Mouse (Mus musculus) E14TG2a.4 (cell line): ENCODE measurements at regions not wholly inside any gene's neighbourhood (a gene's known extent, or its start where the extent isn't known, plus 50 kb on each side); places are given as distances from the start of the nearest gene placed in this dataset.
A peak's percentile ranks its signal among the peaks of the same experiment; 100 is the strongest.

ENCODE experiments used
- H3K27me3 ChIP-seq: 2 replicates; pipeline ENCODE4 v1.6.1; 2014; ENCODE audit warnings: low read length, control low read depth; ENCODE audit not compliant: insufficient read depth
- H3K36me3 ChIP-seq: 2 replicates; pipeline ENCODE4 v1.6.1; 2014; ENCODE audit warnings: low read length, control low read depth; ENCODE audit not compliant: insufficient read depth
- H3K4me1 ChIP-seq: replicated peaks from 2 replicates; pipeline ENCODE4 v1.6.1; 2014; ENCODE audit warnings: low read depth, low read length, control low read depth
- H3K4me3 ChIP-seq: replicated peaks from 2 replicates; pipeline ENCODE4 v1.5.1; 2014; ENCODE audit warnings: mild to moderate bottlenecking, low read length
- H3K9me3 ChIP-seq: 2 replicates; pipeline ENCODE4 v1.6.1; 2014; ENCODE audit warnings: low read length, control low read depth
- CTCF ChIP-seq: conservative IDR thresholded peaks from 2 replicates; pipeline ENCODE4 v1.5.1; 2014; ENCODE audit warnings: low read length
- NANOG ChIP-seq: IDR thresholded peaks from 2 replicates; pipeline ENCODE4 v1.6.1; 2014; ENCODE audit warnings: borderline replicate concordance, low read length, mixed read lengths
- POU5F1 ChIP-seq: IDR thresholded peaks from 2 replicates; pipeline ENCODE4 v1.6.1; 2014; ENCODE audit warnings: low read length, borderline replicate concordance

DNA sequence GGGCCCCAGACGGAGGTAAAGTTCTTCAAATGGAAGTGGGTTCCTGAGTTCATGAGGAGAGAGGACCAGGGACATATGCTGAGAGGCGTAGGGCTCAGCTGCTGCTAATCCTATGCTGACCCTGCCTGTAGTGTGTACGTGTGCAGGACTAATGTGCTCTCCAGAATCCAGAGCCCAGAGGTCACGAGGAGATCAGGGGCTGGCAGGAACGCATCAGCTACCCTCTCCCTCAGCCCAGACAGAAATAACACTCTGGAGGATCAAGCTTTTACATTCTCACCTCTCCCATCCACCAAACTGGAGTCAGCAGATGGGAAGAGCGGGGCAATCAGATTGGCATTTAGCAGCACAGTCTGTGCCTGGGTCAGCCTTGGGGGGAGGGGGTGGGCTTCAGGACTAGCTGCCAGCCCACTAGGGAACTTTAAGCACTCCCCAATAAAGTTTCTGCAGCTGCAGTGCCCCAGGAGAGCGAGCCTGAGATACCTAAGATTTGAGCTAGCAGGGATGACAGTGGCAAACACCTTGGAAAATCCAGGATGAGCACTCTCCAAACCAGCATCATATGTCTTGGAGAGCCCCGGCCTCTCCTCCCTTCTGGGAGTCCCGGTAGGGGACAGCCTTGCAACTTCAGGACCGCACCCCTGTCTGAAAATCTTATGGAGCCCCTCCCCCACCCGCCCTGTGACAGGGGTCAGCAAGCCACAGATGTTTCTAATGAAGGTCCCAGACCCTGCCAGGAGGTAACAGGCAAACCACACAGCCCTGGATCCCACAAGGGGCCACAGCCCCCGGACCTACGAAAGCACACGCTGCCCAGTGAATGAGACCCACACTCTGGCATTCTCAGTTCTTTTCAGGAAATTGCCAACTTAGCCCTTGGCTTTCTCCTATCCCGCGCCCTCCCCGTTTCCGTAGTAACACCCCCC is 90.4 kb downstream of the Zfp36l1 start:
- H3K4me3 ChIP-seq, result peak overlapping the region; percentile 47
- TF ChIP-seq NANOG (no peak), CTCF (no peak), POU5F1 (no peak)
- H3K9me3 ChIP-seq, result peaks cover 4% of the 10 kb centered on the region
- peaks cover 90% of the 10 kb centered on the region for H3K27me3 ChIP-seq
- no peaks in the 10 kb centered on the region for H3K36me3 ChIP-seq
- peaks cover 33% of the 10 kb centered on the region for H3K4me1 ChIP-seq

DNA sequence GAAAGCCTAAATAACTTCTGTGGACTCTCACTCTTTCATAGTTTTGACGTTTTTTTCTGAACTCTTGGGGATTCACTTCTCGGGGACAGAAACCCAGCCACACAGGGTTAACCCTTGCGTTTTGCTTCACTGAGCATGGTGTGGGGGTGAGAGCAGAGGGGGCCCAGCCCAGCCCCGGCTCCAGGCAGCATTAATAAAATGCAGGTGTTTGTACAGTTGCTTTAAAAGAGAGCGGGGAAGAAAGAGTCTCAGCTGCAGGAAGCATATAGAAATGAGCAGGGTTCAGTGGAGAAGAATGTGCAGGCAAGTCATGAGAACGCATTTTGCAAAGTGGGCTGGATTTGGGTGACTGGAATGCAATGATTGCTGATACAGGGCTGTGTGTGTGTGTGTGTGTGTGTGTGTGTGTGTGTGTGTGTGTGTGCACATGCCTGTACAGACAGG is 91.8 kb downstream of the Zfp36l1 start:
- Histone ChIP-seq H3K27me3 (peaks cover 91% of the 10 kb centered on the region), H3K4me1 (peaks cover 33% of the 10 kb centered on the region), H3K9me3 (no peaks in the 10 kb centered on the region), H3K4me3 (no peak overlapping the region), H3K36me3 (no peaks in the 10 kb centered on the region)
- TF ChIP-seq NANOG (no peak), CTCF (no peak), POU5F1 (no peak)

DNA sequence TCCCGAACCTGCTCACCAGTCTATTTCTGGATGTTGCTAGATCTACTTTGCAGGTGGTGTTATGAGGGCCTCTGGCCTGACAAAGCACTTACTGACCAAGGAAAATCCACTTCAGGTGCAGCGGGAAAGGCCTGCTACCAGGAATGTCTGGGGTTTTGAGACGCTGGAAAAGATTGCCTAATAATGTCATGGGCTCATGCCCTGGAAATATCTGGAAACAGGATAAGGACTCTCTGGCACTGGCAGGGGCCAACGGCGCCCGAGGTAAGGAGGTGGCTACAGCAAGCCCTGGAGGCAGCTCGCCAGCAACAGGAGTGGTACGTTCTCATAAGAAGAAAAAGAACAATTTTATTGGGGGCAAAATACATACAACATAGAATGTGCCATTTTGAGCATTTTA is 94.7 kb downstream of the Zfp36l1 start:
- H3K27me3 ChIP-seq, result peaks cover 90% of the 10 kb centered on the region

GRCm38 (mm10) chr12:80017376-80017929 is 95.4 kb downstream of the Zfp36l1 start:
- H3K9me3 ChIP-seq, result no peaks in the 10 kb centered on the region

More for the DNA sequence above, 94.7 kb downstream of the Zfp36l1 start:
- Histone ChIP-seq H3K4me1 (peaks cover 33% of the 10 kb centered on the region), H3K36me3 (no peaks in the 10 kb centered on the region), H3K4me3 (no peak overlapping the region), H3K9me3 (no peaks in the 10 kb centered on the region)
- TF ChIP-seq NANOG, result no peak
- no peak for TF ChIP-seq POU5F1
- no peak for TF ChIP-seq CTCF

DNA sequence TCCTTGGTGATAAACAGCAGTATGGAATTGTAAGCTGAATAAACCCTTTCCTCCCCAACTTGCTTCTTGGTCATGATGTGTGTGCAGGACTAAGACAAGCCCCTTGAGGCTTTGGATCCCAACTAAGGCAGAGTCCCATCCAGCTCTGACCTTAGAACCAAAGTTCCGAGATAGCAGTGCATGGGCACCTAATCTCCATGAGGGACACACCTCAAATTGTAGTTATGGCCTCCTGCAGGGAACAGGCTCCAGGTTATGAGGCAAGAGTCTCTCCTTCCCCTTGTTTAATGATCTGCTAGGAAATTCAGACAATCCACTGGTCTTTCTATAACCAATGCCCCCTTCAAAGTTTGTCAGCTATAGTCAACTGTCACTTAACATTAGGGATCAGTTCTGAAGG is 96.9 kb downstream of the Zfp36l1 start:
- no peak for TF ChIP-seq CTCF
- H3K36me3 ChIP-seq, result no peaks in the 10 kb centered on the region
- peaks cover 25% of the 10 kb centered on the region for H3K4me1 ChIP-seq
- no peak overlapping the region for H3K4me3 ChIP-seq
- no peaks in the 10 kb centered on the region for H3K9me3 ChIP-seq
- H3K27me3 ChIP-seq, result peaks cover 95% of the 10 kb centered on the region

More at GRCm38 (mm10) chr12:80017376-80017929, 95.4 kb downstream of the Zfp36l1 start:
- no peak for TF ChIP-seq CTCF
- no peak for TF ChIP-seq POU5F1
- no peak for TF ChIP-seq NANOG
- Histone ChIP-seq H3K4me1 (peaks cover 28% of the 10 kb centered on the region), H3K4me3 (no peak overlapping the region), H3K27me3 (peaks cover 96% of the 10 kb centered on the region), H3K36me3 (no peaks in the 10 kb centered on the region)

- H3K9me3 ChIP-seq, result no peaks in the 10 kb centered on the region
- TF ChIP-seq CTCF, result no peak
- no peak for TF ChIP-seq NANOG
- TF ChIP-seq POU5F1, result no peak
- H3K36me3 ChIP-seq, result no peaks in the 10 kb centered on the region
- peaks cover 82% of the 10 kb centered on the region for H3K27me3 ChIP-seq
- 0 out of 2 replicates have a peak overlapping the region, but pooled peaks have one; percentile 10 for H3K4me3 ChIP-seq
- H3K4me1 ChIP-seq, result peaks cover 35% of the 10 kb centered on the region
Measured at GRCm38 (mm10) chr12:80014598-80014983, 98.2 kb downstream of the Zfp36l1 start.

- Histone ChIP-seq H3K9me3 (no peaks in the 10 kb centered on the region), H3K36me3 (no peaks in the 10 kb centered on the region), H3K4me3 (0 out of 2 replicates have a peak overlapping the region, but pooled peaks have one; percentile 10), H3K4me1 (peaks cover 41% of the 10 kb centered on the region), H3K27me3 (peaks cover 78% of the 10 kb centered on the region)
- TF ChIP-seq POU5F1 (no peak), CTCF (no peak), NANOG (no peak)
Measured at GRCm38 (mm10) chr12:80013904-80014597, 98.8 kb downstream of the Zfp36l1 start.

DNA sequence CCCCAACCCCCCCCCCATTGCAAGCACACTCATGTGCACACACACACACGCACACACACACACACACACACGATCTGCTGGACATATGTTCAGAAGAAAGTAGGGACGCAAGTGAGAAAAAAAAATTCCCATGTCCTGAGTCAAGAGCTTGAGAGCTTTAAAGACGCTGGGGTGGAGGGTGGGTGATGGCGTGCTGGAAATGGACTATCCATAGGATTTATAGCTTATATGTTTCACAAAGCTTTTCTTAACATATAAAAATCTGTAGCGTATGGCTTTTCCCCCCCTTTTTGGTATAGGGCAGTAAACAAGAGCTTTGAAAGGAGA is 99.3 kb downstream of the Zfp36l1 start:
- Histone ChIP-seq H3K36me3 (no peaks in the 10 kb centered on the region), H3K9me3 (no peaks in the 10 kb centered on the region), H3K4me3 (no peak overlapping the region), H3K27me3 (peaks cover 78% of the 10 kb centered on the region), H3K4me1 (peaks cover 46% of the 10 kb centered on the region)
- no peak for TF ChIP-seq NANOG
- TF ChIP-seq CTCF, result no peak
- TF ChIP-seq POU5F1, result no peak
